Mouse (Mus musculus): ENCODE data around the gene Gm21103. TPM values are rescaled to one million over a fixed set of nuclear protein-coding genes. Genes with fewer than 3 reads are reported as not detected.
"Not testable (repeated sequence)": the region's sequence is repeated elsewhere in the genome, so short reads cannot be mapped to it uniquely, and the experiment has no call there.

Gm21103 gene
- total RNA-seq (2021), result not detected

DNA sequence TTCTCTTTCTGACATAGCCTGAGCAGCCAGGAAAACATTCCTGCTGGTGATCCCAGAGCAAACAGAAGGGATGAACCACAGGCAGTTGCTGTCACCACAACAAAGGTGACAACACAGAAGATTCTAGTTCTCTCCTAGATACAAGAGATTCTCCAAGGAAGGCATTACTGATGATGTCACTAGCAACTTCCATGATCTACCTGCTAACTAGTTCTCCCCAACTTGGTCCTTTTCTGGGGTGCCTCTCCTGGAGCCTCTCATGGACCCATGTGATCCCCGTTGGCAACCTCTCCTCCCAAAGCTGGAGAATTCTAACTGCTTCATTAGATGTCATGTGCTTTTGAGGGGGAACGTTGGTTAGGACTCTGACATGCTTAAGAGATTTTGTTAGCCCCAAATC, at the start of gene Gm21103:
Gene Gm21103, minus strand, starts transcription at position 101 of the 400 bp plus-strand sequence.
- intact Hi-C loops (cut with DNase I); DNase-seq: not testable (repeated sequence)

DNA sequence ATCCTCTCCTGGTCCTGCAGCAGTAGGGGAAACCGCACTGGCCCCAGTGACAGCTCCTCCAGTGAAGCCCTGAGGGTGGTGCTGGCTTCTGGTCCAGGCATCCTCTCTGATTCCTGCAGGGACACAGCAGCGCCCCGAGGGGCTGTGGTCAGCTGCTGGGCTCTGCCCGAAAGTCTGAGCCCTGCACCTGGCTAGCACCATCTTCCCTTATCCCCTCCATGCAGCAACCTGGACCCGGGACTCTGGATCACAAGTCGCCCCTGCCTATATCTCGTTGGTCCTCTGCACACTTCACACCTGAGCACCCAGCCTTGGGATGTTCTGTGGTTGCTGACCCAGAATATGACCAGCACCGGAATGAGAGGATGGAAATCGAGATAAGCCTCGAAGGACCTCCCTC, 38.9 kb upstream of the Gm21103 start, which contains the start of gene Gm3618:
Gene Gm3618, minus strand, starts transcription at position 101 of the 400 bp plus-strand sequence.
- intact Hi-C loops (cut with DNase I); DNase-seq: not testable (repeated sequence)

DNA sequence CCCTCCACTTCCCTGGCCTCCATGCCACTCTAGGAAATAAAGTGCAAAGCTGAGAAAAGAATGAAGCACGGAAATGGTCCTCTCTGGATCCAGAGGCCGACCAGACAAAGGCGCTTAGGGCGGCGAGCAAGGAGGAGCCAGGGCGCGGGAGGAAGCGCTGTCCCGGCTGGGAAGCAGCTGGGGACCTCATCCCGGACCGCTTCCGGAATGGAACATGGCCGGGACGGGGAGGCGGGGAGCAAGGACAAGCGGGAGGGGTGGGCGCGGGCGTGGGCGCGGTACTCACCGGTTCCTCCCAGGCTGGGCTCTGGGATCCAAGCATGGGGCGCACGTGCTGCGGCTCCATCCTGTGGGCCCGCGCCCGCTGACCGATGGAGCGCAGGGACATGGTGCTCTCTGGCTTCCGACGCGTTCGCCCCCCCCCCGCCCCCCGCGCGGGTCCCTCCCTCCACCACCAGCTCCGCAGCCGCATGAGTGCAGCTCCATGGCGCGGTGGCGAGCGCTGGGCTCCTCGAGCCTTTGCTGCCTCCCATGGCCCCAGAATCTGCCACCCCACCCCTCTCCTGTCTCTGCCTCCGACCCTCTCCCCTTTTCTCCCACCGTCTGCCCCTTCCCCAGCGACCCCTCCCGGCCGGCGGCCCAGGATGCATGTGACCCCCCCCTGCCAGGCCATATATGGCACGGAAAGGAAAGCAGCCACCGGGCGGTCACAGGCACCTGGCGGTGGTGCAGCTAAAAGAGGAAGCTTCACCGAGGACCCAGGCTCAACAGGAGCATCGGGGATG, 17.5 kb downstream of the Gm21103 start, which contains the start of gene Gm3411:
Gene Gm3411, minus strand, starts transcription at position 320 of the 785 bp plus-strand sequence.
- DNase-seq, result peak; percentile 66 to 69
- intact Hi-C loops (cut with DNase I), result not testable (repeated sequence)

Other genes starting within 250 kb of the Gm21103 start
- gene Gm6337, start 246.6 kb downstream of the Gm21103 start, total RNA-seq (2021), result not detected
- gene Gm8206, start 210.9 kb downstream of the Gm21103 start, total RNA-seq (2021), result not detected
- under 1 TPM in 1 of 2 experiments, not detected in 1; 0.19 TPM for gene Gm3468, start 196.2 kb downstream of the Gm21103 start, total RNA-seq (2021)
- not detected for gene Gm3476, start 179.0 kb downstream of the Gm21103 start, total RNA-seq (2021)
- gene Gm21560, start 85.6 kb downstream of the Gm21103 start, total RNA-seq (2021), result under 1 TPM in 1 of 2 experiments, not detected in 1; 0.47 TPM
- under 1 TPM in 1 of 2 experiments, not detected in 1; 0.19 TPM for gene Gm3411, start 17.6 kb downstream of the Gm21103 start, total RNA-seq (2021)
- gene Gm3618, start 38.8 kb upstream of the Gm21103 start, total RNA-seq (2021), result not detected
- not detected for gene Gm16440, start 85.5 kb upstream of the Gm21103 start, total RNA-seq (2021)
- gene Gm3591, start 107.6 kb upstream of the Gm21103 start, total RNA-seq (2021), result under 1 TPM in 1 of 2 experiments, not detected in 1; 0.16 TPM
- gene Gm3594, start 139.8 kb upstream of the Gm21103 start, total RNA-seq (2021), result not detected
- gene Gm8356, start 232.4 kb upstream of the Gm21103 start, total RNA-seq (2021), result not detected

Measured in heart, postnatal 36 days (tissue).